Mouse (Mus musculus) erythroblast, embryonic 14.5 days (primary cell): ENCODE measurements around the gene Kcnh8.

ENCODE experiments used
- GATA1 ChIP-seq: IDR thresholded peaks from 2 replicates; pipeline ENCODE4 v1.6.1; 2012; ENCODE audit warnings: low read length, inconsistent platforms, mixed read lengths
- TAL1 ChIP-seq: IDR thresholded peaks from 3 replicates; pipeline ENCODE4 v1.6.1; 2012; ENCODE audit warnings: low read length, inconsistent platforms, mixed read lengths

DNA sequence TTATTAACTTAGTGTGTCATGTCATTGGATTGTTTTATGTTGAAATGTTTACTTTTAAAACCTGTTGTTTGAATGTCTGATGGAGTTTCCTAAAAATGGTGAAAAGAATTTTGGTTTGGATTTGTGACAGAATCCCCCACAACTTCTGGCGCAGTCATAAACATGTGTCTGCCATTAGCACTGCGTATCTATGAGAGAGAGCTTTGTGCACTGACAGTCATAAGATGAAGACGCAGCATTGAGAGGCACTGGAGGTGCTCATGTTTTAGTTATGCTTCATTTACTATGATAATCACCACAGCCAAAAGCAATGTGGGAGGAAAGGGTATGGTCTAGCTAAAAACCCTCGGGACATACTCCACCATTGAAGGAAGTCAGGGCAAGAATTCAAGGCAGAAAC is 30.3 kb upstream of the Kcnh8 start:
- TF ChIP-seq GATA1 (no peak), TAL1 (no peak)
